21 mouse cellular contexts compared by ENCODE assay signal in the genomic region with DNA sequence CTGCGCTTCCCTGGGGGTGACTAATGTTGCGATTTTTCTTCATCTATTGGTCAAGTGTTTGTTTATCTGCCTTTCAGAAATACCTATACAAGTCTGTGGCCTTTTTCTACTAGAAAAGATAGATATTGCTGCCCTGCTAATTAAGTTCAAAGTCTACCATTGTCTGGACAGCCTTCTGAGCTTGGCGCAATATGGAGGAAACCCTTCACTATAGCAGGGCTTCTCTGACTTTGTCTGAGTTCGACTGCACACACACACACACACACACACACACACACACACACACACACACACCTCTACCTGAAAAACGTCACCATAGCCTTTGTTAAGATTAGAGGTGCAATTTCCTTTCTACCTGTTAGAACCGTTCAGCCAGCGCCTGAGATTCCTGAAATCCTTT.
A peak's percentile ranks its signal among the peaks of the same experiment; 100 is the strongest.
DNase-seq lines count a peak whose midpoint lies in the region; ATAC-seq lines count a peak whose summit lies in the region.
"Had no signal": no experiment of that assay in that cellular context is flagged by ENCODE, and none has a peak within 500 bp of the region (broad histone marks: within the 10 kb centered on the region; RNA-seq: fewer than 3 reads in every experiment).

No protein-coding gene starts in this region.

- intact Hi-C loops in heart, postnatal 14 days (cut with DNase I) = no loop called here

- WGBS in forebrain, embryonic 13.5 days = 41% methylated on average over 7 of the region's 7 CpGs
- 82% methylated on average over 7 of the region's 7 CpGs for WGBS in forebrain, embryonic 10.5 days
- 77% methylated on average over 7 of the region's 7 CpGs for WGBS in neural tube, embryonic 11.5 days
- WGBS in midbrain, embryonic 15.5 days = 48% methylated on average over 7 of the region's 7 CpGs

- H3K4me3 ChIP-seq in forebrain, embryonic 13.5 days = no peak overlapping the region
- H3K4me3 ChIP-seq in forebrain, embryonic 10.5 days = no peak overlapping the region
- no peak overlapping the region for H3K4me3 ChIP-seq in neural tube, embryonic 11.5 days (ENCODE audit: low read depth, low read length)
- no peak overlapping the region for H3K4me3 ChIP-seq in midbrain, embryonic 15.5 days
- H3K4me3 ChIP-seq: heart, adult 2 months; liver, embryonic 13.5 days; lung, embryonic 15.5 days; myocyte; stomach, embryonic 15.5 days had no signal

- peak overlapping the region; percentile 28 for H3K4me2 ChIP-seq in forebrain, embryonic 13.5 days
- no peak overlapping the region for H3K4me2 ChIP-seq in neural tube, embryonic 11.5 days (ENCODE audit: low read depth)
- H3K4me2 ChIP-seq in midbrain, embryonic 15.5 days = no peak overlapping the region
- H3K4me2 ChIP-seq: liver, embryonic 13.5 days; lung, embryonic 15.5 days; stomach, embryonic 15.5 days had no signal

- H3K9me3 ChIP-seq in forebrain, embryonic 13.5 days (replicated peaks) = no peaks in the 10 kb centered on the region
- H3K9me3 ChIP-seq in forebrain, embryonic 10.5 days = no peaks in the 10 kb centered on the region; the same call in 1 of the 2 replicates
- no peaks in the 10 kb centered on the region for H3K9me3 ChIP-seq in neural tube, embryonic 11.5 days (ENCODE audit: control insufficient read depth, low read length)
- no peaks in the 10 kb centered on the region for H3K9me3 ChIP-seq in midbrain, embryonic 15.5 days
- H3K9me3 ChIP-seq: liver, embryonic 13.5 days; lung, embryonic 15.5 days; stomach, embryonic 15.5 days had no signal

- no peak for DNase-seq in forebrain, embryonic 10.5 days (ENCODE audit: extremely low spot score, low spot score)
- no peak for DNase-seq in neural tube, embryonic 11.5 days (ENCODE audit: low spot score)
- DNase-seq in neural tube, embryonic 10.5 days (ENCODE audit: extremely low spot score, low spot score) = no peak
- DNase-seq in heart, postnatal 14 days = no peak
- no peak for DNase-seq in embryo, embryonic 9.5 days (ENCODE audit: extremely low spot score)
- no peak for DNase-seq in lung, postnatal 10 days
- DNase-seq: embryo, embryonic 11 days; gastrocnemius, postnatal 14 days; heart, adult 2 months; kidney, adult 9 months; kidney, postnatal 4 days; liver, embryonic 13.5 days; right cerebral cortex, postnatal 14 days; thymus, postnatal 14 days had no signal

- H3K27me3 ChIP-seq in forebrain, embryonic 13.5 days = no peaks in the 10 kb centered on the region
- no peaks in the 10 kb centered on the region for H3K27me3 ChIP-seq in forebrain, embryonic 10.5 days (ENCODE audit: poor library complexity, severe bottlenecking)
- H3K27me3 ChIP-seq in neural tube, embryonic 11.5 days (ENCODE audit: control insufficient read depth, insufficient read depth, low read length) = no peaks in the 10 kb centered on the region
- H3K27me3 ChIP-seq in midbrain, embryonic 15.5 days (replicated peaks) = no peaks in the 10 kb centered on the region
- H3K27me3 ChIP-seq: CH12.LX; liver, embryonic 13.5 days; lung, embryonic 15.5 days; stomach, embryonic 15.5 days had no signal

- peak overlapping the region; percentile 81 for H3K27ac ChIP-seq in forebrain, embryonic 13.5 days
- H3K27ac ChIP-seq in forebrain, embryonic 10.5 days = no peak overlapping the region
- H3K27ac ChIP-seq in neural tube, embryonic 11.5 days (ENCODE audit: low read depth, low read length) = no peak overlapping the region
- peak overlapping the region; percentile 57 for H3K27ac ChIP-seq in midbrain, embryonic 15.5 days
- H3K27ac ChIP-seq: heart, adult 2 months; liver, embryonic 13.5 days; lung, embryonic 15.5 days; stomach, embryonic 15.5 days had no signal

- no peaks in the 10 kb centered on the region for H3K36me3 ChIP-seq in forebrain, embryonic 13.5 days (ENCODE audit: poor library complexity, severe bottlenecking)
- H3K36me3 ChIP-seq in forebrain, embryonic 10.5 days (replicated peaks) = no peaks in the 10 kb centered on the region
- H3K36me3 ChIP-seq in neural tube, embryonic 11.5 days (ENCODE audit: control insufficient read depth, insufficient read depth, low read length) = no peaks in the 10 kb centered on the region
- no peaks in the 10 kb centered on the region for H3K36me3 ChIP-seq in midbrain, embryonic 15.5 days (replicated peaks)
- H3K36me3 ChIP-seq: liver, embryonic 13.5 days; lung, embryonic 15.5 days; stomach, embryonic 15.5 days had no signal

- H3K4me1 ChIP-seq in forebrain, embryonic 13.5 days = peaks cover 16% of the 10 kb centered on the region
- peaks cover 10% of the 10 kb centered on the region; the same call in 1 of the 2 replicates for H3K4me1 ChIP-seq in forebrain, embryonic 10.5 days
- no peaks in the 10 kb centered on the region for H3K4me1 ChIP-seq in neural tube, embryonic 11.5 days (ENCODE audit: control insufficient read depth, insufficient read depth, low read length)
- peaks cover 7% of the 10 kb centered on the region; the same call in 1 of the 2 replicates for H3K4me1 ChIP-seq in midbrain, embryonic 15.5 days
- H3K4me1 ChIP-seq: liver, embryonic 13.5 days; lung, embryonic 15.5 days; stomach, embryonic 15.5 days had no signal

- H3K9ac ChIP-seq in forebrain, embryonic 13.5 days = no peak overlapping the region
- no peak overlapping the region for H3K9ac ChIP-seq in neural tube, embryonic 11.5 days (ENCODE audit: low read length)
- no peak overlapping the region for H3K9ac ChIP-seq in midbrain, embryonic 15.5 days
- H3K9ac ChIP-seq: liver, embryonic 13.5 days; lung, embryonic 15.5 days; stomach, embryonic 15.5 days had no signal

- ATAC-seq in forebrain, embryonic 13.5 days = peak; percentile 50
- ATAC-seq in neural tube, embryonic 11.5 days (ENCODE audit: insufficient read depth, low FRiP score, low TSS enrichment) = peak; percentile 17
- ATAC-seq in midbrain, embryonic 15.5 days (replicated peaks) = peak; percentile 55
- ATAC-seq: inflammation-experienced regulatory T-cells, adult 6 months had no signal

Comparison
In these comparisons a context has a peak if more than half of its experiments do, and no peak if none do; other contexts are left out.
1. H3K27ac ChIP-seq: peak in forebrain, embryonic 13.5 days (single experiment) and midbrain, embryonic 15.5 days (single experiment); none in forebrain, embryonic 10.5 days (single experiment) and neural tube, embryonic 11.5 days (single experiment).
2. Peak in every context shown above with its lines, with median percentiles within 50 percentile points of each other: ATAC-seq.